Mouse (Mus musculus) lung, postnatal 0 days (tissue): Measurements from ENCODE around the gene Gsg1. TPM values are rescaled to one million over a fixed set of nuclear protein-coding genes. Genes with fewer than 3 reads are reported as not detected.

Source experiments
- ATAC-seq: fragments of 200-750 bp; cut with Nextera tagmentation; 2 replicates; pipeline ENCODE4 v1.8.0; 2017; ENCODE audit warnings: moderate library complexity
- DNase-seq: peaks from one replicate; pipeline ENCODE4 v3.0.0-alpha.2; 2016; ENCODE audit warnings: low spot score
- H3K27ac ChIP-seq: fragments of 300-500 bp; sonication (generic); 2 replicates; pipeline ENCODE4 v1.5.1; 2014; ENCODE audit warnings: antibody characterized with exemption, mild to moderate bottlenecking, low read length, mixed read lengths
- H3K27me3 ChIP-seq: fragments of 300-500 bp; sonication (generic); replicated peaks from 2 replicates; pipeline ENCODE4 v1.6.1; 2014; ENCODE audit warnings: low read length, mixed read lengths; ENCODE audit not compliant: insufficient read depth
- H3K36me3 ChIP-seq: fragments of 300-500 bp; sonication (generic); 2 replicates; pipeline ENCODE4 v1.6.1; 2014; ENCODE audit warnings: low read length, mixed read lengths; ENCODE audit not compliant: insufficient read depth
- H3K4me1 ChIP-seq: fragments of 300-500 bp; sonication (generic); 2 replicates; pipeline ENCODE4 v1.6.1; 2014; ENCODE audit warnings: antibody characterized with exemption, low read depth, low read length, mixed read lengths; ENCODE audit not compliant: insufficient read depth
- H3K4me2 ChIP-seq: fragments of 300-500 bp; sonication (generic); replicated peaks from 2 replicates; pipeline ENCODE4 v1.6.1; 2014; ENCODE audit warnings: low read depth, mild to moderate bottlenecking, low read length, moderate library complexity, mixed read lengths
- H3K4me3 ChIP-seq: fragments of 300-500 bp; sonication (generic); 2 replicates; pipeline ENCODE4 v1.5.1; 2014; ENCODE audit warnings: low read depth, low read length
- H3K9ac ChIP-seq: fragments of 300-500 bp; sonication (generic); replicated peaks from 2 replicates; pipeline ENCODE4 v1.6.1; 2014; ENCODE audit warnings: low read depth, mild to moderate bottlenecking
- H3K9me3 ChIP-seq: fragments of 300-500 bp; sonication (generic); 2 replicates; pipeline ENCODE4 v1.6.1; 2016; ENCODE audit warnings: low read length, mixed read lengths
- CTCF ChIP-seq: IDR thresholded peaks from 2 replicates; pipeline ENCODE4 v1.5.1; 2016; ENCODE audit warnings: antibody characterized with exemption, mild to moderate bottlenecking
- EP300 ChIP-seq: IDR thresholded peaks from 2 replicates; pipeline ENCODE4 v1.6.1; 2016; ENCODE audit warnings: antibody characterized with exemption, mild to moderate bottlenecking, control low read depth
- WGBS: fragments of 180-500 bp; shearing (Covaris S2); extraction: QIAGEN DNeasy Blood & Tissue Kit; methylation state at CpG from one replicate; pipeline ENCODE4 v1.1.7; 2014; 5-methylcytosine and 5-hydroxymethylcytosine counted together
- polyA plus RNA-seq: library from polyadenylated mRNA; unstranded; fragments of >200 nt; fragmentation: Nextera tagmentation; extraction: Ambion mirVana; gene quantifications from 2 replicates; pipeline ENCODE4 v1.2.1, GENCODE M21; 2015

The Gsg1 gene
- polyA plus RNA-seq, 1 experiment from 2014 or later, result 5.5 TPM

DNA sequence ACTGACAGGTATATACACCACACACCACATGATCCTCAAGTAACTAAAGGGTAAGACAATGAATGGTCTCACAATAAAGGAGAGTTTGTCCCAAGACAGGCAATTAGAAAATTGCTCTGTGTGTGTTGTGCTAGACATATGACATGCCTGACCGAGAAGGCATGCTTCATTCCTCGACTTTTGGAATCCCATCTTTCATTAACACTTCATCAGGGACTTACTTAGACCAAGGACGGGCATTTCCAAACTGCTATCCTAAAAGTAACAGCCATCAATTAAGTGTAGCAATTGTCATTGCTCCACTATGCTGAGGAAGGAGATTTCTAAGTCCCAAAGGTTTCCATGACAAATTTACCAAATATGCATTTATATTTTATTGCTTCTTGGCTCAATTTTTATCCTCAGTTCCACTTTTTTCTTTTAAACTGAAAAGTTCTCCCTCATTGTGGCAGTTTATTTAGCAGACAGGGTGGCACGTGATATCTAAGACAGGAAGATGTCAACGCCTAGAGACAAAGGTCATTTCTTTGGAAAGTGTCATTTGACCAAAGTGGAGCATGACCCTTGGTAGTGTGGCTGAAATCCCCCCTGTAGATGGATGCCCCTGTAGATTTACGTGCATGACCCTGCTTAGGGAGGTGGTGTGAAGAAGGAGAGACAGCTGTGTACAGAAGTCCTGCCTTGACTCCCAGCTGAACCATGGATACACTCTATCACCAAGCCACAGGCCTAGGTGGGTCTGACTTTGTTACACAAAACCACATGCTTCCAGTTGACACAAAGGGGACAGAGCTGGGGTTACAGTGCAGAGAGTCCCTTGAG, 22.5 kb upstream of the Gsg1 start:
- no peaks in the 10 kb centered on the region for H3K36me3 ChIP-seq
- no peak overlapping the region for H3K27ac ChIP-seq
- no peaks in the 10 kb centered on the region for H3K4me1 ChIP-seq
- no peaks in the 10 kb centered on the region for H3K27me3 ChIP-seq
- WGBS, result 54% methylated on average over 6 of the region's 6 CpGs
- DNase-seq (peak; percentile 91), ATAC-seq (peak; percentile 87)
- peak; percentile 37 for TF ChIP-seq EP300
- TF ChIP-seq CTCF, result no peak
- no peaks in the 10 kb centered on the region for H3K9me3 ChIP-seq
- no peak overlapping the region for H3K4me3 ChIP-seq
- H3K4me2 ChIP-seq, result no peak overlapping the region
- no peak overlapping the region for H3K9ac ChIP-seq

DNA sequence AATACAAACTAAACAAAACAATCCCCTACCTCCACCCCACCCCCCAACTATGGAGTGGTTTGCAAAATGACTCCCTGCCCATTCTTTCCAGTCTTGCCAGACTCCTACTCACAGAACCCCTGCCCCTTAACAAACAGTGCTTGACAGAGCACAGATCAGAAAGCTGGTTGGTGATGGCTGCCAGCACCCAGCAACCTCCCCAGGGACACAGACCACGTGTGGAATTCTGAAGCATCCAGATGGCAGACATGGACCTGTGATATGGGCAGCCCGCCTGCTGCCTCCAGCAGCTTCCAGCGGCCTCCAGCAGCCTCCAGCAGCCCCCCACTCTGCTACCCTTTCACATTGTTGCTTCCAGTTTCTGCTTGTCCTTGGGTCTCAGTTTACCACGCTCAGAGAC, 21.1 kb upstream of the Gsg1 start:
- WGBS, result 64% methylated on average over 4 of the region's 4 CpGs
- no peaks in the 10 kb centered on the region for H3K9me3 ChIP-seq
- TF ChIP-seq EP300, result no peak
- TF ChIP-seq CTCF, result no peak
- ATAC-seq (no peak), DNase-seq (no peak)
- no peak overlapping the region for H3K4me3 ChIP-seq
- no peaks in the 10 kb centered on the region for H3K4me1 ChIP-seq
- no peak overlapping the region for H3K27ac ChIP-seq
- no peaks in the 10 kb centered on the region for H3K36me3 ChIP-seq
- no peaks in the 10 kb centered on the region for H3K27me3 ChIP-seq
- H3K4me2 ChIP-seq, result no peak overlapping the region
- no peak overlapping the region for H3K9ac ChIP-seq

DNA sequence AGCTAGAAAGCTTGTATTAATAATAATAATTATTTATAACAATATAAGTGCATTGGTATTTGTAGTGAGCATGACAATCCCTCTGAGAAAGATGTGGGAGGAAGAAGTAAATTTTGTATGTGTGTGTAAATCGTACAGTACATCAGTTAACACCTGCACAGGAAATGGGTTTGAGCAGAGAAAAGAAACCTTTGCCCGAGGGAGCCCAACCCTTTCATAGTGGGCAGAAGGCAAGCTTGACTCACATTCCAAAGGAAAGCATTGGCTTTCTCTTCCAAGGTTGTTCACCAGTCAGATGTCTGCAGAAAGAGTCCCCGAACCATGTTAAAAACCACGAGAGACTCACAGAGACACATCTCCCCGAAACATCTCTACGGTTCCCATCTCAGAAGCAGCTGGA, 18.9 kb upstream of the Gsg1 start:
- Histone ChIP-seq H3K9me3 (no peaks in the 10 kb centered on the region), H3K36me3 (no peaks in the 10 kb centered on the region), H3K27ac (no peak overlapping the region), H3K4me1 (no peaks in the 10 kb centered on the region), H3K4me3 (no peak overlapping the region), H3K9ac (no peak overlapping the region), H3K4me2 (no peak overlapping the region), H3K27me3 (no peaks in the 10 kb centered on the region)
- WGBS, result 85% methylated on average over 6 of the region's 6 CpGs
- no peak for ATAC-seq
- TF ChIP-seq EP300 (no peak), CTCF (no peak)
- DNase-seq, result no peak

DNA sequence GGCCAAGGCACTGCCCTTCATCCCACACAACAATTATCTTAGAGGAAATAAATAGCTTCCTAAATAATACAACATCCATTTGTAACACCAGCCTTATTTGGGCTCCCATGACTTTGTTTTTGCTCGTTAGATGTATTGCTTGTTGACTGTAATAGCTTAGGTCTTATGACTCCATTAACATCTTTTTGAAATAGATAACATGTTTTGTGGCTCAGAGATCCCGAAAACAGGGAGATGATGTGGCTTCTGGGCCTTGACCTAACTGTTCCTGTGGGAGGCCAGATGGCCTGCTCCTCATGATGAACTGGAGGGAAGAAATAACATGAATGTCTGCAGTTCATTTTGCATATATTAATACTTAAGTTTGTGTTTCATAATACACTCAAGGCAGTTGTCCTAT, 17.6 kb upstream of the Gsg1 start:
- H3K4me2 ChIP-seq, result no peak overlapping the region
- no peaks in the 10 kb centered on the region for H3K36me3 ChIP-seq
- ATAC-seq (peak; percentile 26), DNase-seq (peak; percentile 58)
- TF ChIP-seq EP300 (no peak), CTCF (no peak)
- H3K9ac ChIP-seq, result no peak overlapping the region
- H3K4me1 ChIP-seq, result no peaks in the 10 kb centered on the region
- no peak overlapping the region for H3K27ac ChIP-seq
- WGBS, result 53% methylated on average over 2 of the region's 2 CpGs
- no peaks in the 10 kb centered on the region for H3K27me3 ChIP-seq
- H3K9me3 ChIP-seq, result no peaks in the 10 kb centered on the region
- no peak overlapping the region for H3K4me3 ChIP-seq

DNA sequence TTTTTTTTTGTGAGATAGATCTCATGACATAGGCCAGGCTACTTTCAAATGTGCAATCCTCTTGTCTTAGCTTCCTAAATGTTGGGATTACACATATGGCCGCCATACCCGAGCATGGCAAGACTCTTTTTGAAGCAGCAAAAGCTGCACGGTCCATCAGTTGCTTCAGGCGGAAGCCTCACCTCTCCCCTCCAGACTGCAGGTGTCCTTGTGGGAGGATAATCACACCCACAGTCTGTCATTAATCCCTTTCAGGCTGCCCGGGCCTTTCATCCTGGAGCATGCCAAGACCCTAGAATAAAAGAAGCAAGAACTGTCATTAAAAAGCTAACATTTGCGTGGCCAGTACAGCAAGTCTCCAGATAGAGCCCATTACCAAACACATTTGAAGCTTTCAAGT, 15.5 kb upstream of the Gsg1 start:
- ATAC-seq (no peak), DNase-seq (no peak)
- TF ChIP-seq EP300 (no peak), CTCF (no peak)
- no peaks in the 10 kb centered on the region for H3K9me3 ChIP-seq
- no peak overlapping the region for H3K4me2 ChIP-seq
- no peak overlapping the region for H3K9ac ChIP-seq
- no peaks in the 10 kb centered on the region for H3K36me3 ChIP-seq
- 55% methylated on average over 6 of the region's 6 CpGs for WGBS
- no peak overlapping the region for H3K4me3 ChIP-seq
- H3K27me3 ChIP-seq, result no peaks in the 10 kb centered on the region
- no peak overlapping the region for H3K27ac ChIP-seq
- H3K4me1 ChIP-seq, result no peaks in the 10 kb centered on the region

DNA sequence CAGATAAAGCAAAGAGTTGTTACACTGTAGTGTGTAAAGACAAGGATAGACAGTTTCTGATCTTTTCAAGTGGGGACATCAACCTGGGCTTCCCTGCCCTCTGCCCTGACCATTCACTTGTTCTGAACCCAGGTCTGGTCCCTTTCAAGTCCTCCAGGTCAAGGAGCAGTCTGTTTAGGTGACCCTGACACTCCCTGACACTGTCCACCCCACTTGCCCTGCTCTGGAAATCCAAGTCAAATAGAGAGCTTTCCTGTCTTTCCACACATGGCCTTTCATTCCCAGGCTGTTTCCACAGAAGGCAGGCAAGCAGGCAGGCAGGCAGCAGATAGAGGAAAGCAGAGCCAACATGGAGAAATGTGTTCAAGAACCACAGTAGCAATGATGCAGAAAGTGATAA, 14.2 kb upstream of the Gsg1 start:
- Histone ChIP-seq H3K4me1 (no peaks in the 10 kb centered on the region), H3K9me3 (no peaks in the 10 kb centered on the region), H3K4me3 (no peak overlapping the region), H3K4me2 (no peak overlapping the region), H3K27me3 (no peaks in the 10 kb centered on the region), H3K9ac (no peak overlapping the region), H3K36me3 (no peaks in the 10 kb centered on the region), H3K27ac (no peak overlapping the region)
- DNase-seq (no peak), ATAC-seq (no peak)
- TF ChIP-seq CTCF (no peak), EP300 (no peak)
